Mouse (Mus musculus): ENCODE results near the gene Tmem26. TPM values are rescaled to one million over a fixed set of nuclear protein-coding genes. Genes with fewer than 3 reads are reported as not detected.

The Tmem26 gene
- 5.9 and 6.6 TPM in 2 replicates for polyA plus RNA-seq (2015; fragmentation: Nextera tagmentation; extraction: Ambion mirVana)

DNA sequence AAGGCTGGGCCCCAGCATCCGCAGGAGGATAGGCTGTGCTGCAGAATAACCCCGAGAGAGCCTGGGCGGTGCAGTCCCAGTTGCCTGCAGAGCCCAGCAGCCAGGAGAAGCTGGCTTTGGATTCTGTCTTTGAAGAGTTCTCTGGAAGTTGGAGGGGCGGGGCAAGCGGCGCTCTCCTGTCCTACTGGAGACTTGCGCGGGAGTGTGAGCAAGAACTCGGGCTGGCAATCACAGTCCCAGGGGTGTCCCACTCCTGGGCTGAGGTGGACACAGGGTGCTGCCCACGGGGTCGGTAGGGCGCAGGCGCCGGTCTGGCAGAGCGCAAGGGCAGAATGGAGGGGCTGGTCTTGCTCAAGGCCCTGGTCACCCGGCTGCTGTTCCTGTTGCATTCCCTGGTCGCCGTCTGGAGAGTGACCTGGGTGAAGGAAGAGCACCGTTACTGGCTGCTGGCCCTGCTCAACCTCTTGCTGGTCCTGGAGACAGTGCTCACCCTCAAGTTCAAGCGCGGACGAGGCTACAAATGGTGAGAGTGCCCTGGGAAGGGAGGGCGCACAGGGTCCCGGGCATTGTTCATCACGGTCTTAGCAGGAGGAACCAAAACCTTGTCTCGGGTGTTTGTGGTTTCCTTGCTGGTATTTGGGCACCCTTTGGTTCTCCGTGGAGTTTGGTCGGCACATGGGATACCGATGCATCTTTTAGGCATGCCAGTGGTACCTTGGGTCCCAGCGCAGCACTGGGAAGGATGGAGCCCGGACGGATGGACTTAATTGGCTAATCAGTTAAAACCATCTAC, at the start of gene Tmem26:
Gene Tmem26, plus strand, starts transcription at position 79 of the 793 bp plus-strand sequence.
- 1% methylated on average over 32 of the region's 32 CpGs for WGBS
- Histone ChIP-seq H3K4me3 (peak within 1 kb of the TSS; percentile 52), H3K9ac (peak within 1 kb of the TSS; percentile 73), H3K27me3 (peaks cover 11% of the 10 kb centered on the region), H3K36me3 (no peaks in the 10 kb centered on the region), H3K4me2 (peak within 1 kb of the TSS; percentile 87), H3K4me1 (replicated peaks) (peaks cover 16% of the 10 kb centered on the region), H3K9me3 (no peaks in the 10 kb centered on the region), H3K27ac (0 out of 2 replicates have a peak within 1 kb of the TSS, but pooled peaks have one; percentile 6)
- ATAC-seq (ENCODE audit: low FRiP score) = peak; percentile 63

DNA sequence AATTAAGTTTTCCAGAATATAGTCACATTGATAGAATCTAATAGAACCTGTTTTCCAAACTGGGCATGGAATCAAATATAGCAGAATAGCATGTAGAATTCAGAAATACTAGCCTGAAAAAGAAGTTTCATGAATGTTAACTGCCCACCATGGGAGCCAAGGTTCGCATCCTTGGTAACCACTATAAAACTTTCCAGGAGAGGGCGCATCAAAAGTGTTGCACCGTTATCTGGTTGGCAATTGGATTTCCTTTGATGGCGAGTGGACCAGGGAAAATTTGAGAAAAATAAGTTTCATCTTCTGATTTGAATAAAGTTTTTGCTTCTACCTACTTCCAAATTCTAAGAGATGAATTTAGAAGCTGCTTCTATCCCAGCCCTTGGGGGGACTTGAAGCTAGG, 44.8 kb upstream of the Tmem26 start:
- 77% methylated on average over 4 of the region's 4 CpGs for WGBS
- ATAC-seq (ENCODE audit: low FRiP score) = no peak
- H3K9me3 ChIP-seq = no peaks in the 10 kb centered on the region
- H3K9ac ChIP-seq = no peak overlapping the region
- H3K27me3 ChIP-seq = no peaks in the 10 kb centered on the region
- no peak overlapping the region for H3K27ac ChIP-seq
- no peaks in the 10 kb centered on the region for H3K4me1 ChIP-seq (replicated peaks)
- no peak overlapping the region for H3K4me2 ChIP-seq
- no peaks in the 10 kb centered on the region for H3K36me3 ChIP-seq
- no peak overlapping the region for H3K4me3 ChIP-seq

DNA sequence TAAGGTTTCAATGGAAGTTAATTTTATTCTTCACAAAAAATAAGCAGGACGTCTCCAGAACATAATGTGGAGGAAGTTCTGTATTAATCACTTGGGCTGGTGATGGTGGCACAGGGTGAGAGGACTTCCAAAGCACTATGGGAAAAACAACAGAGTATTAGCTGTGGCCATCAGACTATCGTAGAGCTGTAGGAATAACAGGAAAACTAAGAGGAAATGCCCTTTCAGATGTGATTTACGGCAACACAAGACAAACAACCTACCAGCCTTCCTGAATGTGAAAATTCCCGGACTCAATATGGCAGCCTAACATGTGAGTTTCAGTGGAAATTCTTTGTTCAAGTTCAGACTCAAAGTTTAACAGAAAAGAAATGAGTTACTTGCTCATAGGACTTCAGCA, 42.2 kb upstream of the Tmem26 start:
- Histone ChIP-seq H3K27ac (no peak overlapping the region), H3K36me3 (no peaks in the 10 kb centered on the region), H3K4me2 (no peak overlapping the region), H3K27me3 (no peaks in the 10 kb centered on the region), H3K9me3 (no peaks in the 10 kb centered on the region), H3K9ac (no peak overlapping the region), H3K4me3 (no peak overlapping the region), H3K4me1 (replicated peaks) (no peaks in the 10 kb centered on the region)
- ATAC-seq (ENCODE audit: low FRiP score) = no peak
- 87% methylated on average over 4 of the region's 4 CpGs for WGBS

DNA sequence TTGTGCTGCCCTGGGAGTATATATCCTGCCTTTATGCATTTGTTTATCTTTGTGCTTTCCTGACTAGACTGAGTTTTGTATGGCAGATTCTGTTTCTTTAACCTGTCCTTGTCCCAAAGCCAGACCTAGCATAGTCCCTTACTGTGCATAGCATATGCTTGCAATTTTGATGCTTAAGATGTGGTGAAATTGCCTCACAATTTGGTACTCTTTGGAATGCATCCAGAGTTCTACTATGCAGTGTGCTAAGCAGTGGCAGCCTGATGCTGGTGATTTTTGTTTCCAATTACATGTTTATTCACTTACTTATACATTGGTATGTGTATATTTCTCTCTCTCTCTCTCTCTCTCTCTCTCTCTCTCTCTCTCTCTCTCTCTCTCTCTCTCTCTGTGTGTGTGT, 37.9 kb upstream of the Tmem26 start:
- Histone ChIP-seq H3K9ac (no peak overlapping the region), H3K4me1 (replicated peaks) (no peaks in the 10 kb centered on the region), H3K9me3 (no peaks in the 10 kb centered on the region), H3K4me3 (no peak overlapping the region), H3K36me3 (no peaks in the 10 kb centered on the region), H3K27me3 (no peaks in the 10 kb centered on the region), H3K4me2 (no peak overlapping the region), H3K27ac (no peak overlapping the region)
- no peak for ATAC-seq (ENCODE audit: low FRiP score)

DNA sequence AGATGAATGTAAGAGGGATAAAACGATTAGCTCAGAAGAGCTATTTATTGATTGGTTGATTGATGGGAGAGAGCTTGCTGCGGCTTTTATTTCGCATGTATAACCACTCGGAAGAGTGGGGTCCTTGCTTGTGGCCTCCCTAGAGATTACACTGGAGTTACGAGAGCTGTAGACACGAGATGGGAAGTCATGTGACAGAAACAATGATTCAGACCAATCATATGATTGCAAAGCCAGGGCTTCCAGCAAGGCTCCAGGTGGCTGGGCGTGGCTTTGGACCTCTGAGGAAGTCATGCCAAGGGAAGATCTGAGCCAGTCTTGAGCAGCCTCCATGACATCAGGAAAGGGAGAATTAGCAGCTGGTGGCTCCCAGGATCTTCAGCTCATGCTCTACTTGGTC, 32.3 kb upstream of the Tmem26 start:
- Histone ChIP-seq H3K9ac (no peak overlapping the region), H3K4me3 (no peak overlapping the region), H3K27ac (no peak overlapping the region), H3K4me2 (no peak overlapping the region), H3K27me3 (no peaks in the 10 kb centered on the region), H3K4me1 (replicated peaks) (no peaks in the 10 kb centered on the region), H3K36me3 (no peaks in the 10 kb centered on the region), H3K9me3 (no peaks in the 10 kb centered on the region)
- 83% methylated on average over 7 of the region's 7 CpGs for WGBS
- no peak for ATAC-seq (ENCODE audit: low FRiP score)

DNA sequence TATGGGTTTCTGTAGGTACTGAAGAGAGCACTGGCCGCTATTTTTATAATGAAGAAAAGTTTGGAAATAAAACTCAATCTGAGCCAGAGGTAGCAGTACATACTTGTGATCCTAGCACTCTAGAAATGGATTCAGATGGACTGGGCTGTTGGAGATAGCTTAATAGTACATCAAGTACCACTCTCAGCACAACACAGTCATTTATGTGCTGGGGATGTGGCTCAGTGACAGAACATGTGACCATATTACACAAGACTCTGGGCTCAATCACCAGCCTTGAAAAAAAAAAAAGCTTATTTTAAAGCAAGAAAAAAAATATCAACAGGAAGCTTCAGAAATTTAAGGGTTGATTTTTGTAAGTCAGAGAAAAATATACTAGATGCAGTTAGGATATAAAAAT, 31.0 kb upstream of the Tmem26 start:
- H3K4me2 ChIP-seq = no peak overlapping the region
- 95% methylated on average over 1 of the region's 1 CpGs for WGBS

DNA sequence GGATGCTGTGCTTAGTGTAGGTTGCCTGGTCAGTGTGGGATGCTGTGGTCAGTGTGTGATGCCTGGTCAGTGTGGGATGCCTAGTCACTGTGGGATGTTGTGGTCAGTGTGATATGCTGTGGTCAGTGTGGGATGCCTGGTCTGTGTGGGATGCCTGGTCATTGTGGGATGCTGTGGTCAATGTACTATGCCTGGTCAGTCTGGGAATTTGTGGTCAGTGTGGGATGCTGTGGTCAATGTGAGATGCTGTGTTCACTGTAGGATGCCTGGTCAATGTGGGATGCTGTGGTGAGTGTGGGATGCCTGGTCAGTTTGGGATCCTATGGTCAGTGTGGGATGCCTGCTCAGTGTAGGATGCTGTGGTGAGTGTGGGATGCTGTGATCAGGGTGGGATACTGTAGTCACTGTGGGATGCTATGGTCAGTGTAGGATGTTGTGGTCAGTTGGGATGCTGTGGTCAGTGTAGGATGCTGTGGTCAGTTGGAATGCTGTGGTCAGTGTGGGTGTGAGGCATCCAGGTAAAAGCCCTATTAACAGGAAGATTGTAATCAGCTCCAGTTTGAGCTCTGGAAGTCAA, 27.6 kb upstream of the Tmem26 start:
- no peaks in the 10 kb centered on the region for H3K27me3 ChIP-seq
- no peak overlapping the region for H3K9ac ChIP-seq
- H3K4me2 ChIP-seq = no peak overlapping the region
- H3K4me1 ChIP-seq (replicated peaks) = no peaks in the 10 kb centered on the region
- no peak overlapping the region for H3K27ac ChIP-seq
- ATAC-seq (ENCODE audit: low FRiP score) = no peak
- no peaks in the 10 kb centered on the region for H3K36me3 ChIP-seq
- no peaks in the 10 kb centered on the region for H3K9me3 ChIP-seq
- H3K4me3 ChIP-seq = no peak overlapping the region

More for the DNA sequence above, 31.0 kb upstream of the Tmem26 start:
- no peaks in the 10 kb centered on the region for H3K9me3 ChIP-seq
- no peaks in the 10 kb centered on the region for H3K4me1 ChIP-seq (replicated peaks)
- no peaks in the 10 kb centered on the region for H3K27me3 ChIP-seq
- no peak overlapping the region for H3K27ac ChIP-seq
- no peak overlapping the region for H3K4me3 ChIP-seq
- H3K36me3 ChIP-seq = no peaks in the 10 kb centered on the region
- no peak for ATAC-seq (ENCODE audit: low FRiP score)
- H3K9ac ChIP-seq = no peak overlapping the region

DNA sequence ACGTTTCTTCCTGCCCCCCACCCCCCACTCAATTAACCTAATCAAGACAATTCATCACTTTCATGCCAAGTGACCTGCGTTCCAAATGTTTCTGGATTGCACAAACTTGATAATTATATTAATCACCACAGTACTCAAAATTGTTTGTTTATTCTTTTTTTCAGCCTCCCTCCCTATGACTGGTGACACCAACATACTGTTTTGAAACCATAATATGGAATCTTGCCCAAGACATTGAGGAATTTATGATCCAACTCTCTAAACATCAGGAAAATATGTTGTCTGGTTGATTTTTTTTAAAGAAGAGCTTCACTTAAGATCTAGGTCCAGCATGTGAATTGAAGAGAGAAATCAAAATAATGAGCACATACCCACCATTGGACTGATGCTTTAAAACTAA, 19.2 kb upstream of the Tmem26 start:
- H3K36me3 ChIP-seq = no peaks in the 10 kb centered on the region
- ATAC-seq (ENCODE audit: low FRiP score) = no peak
- no peak overlapping the region for H3K4me3 ChIP-seq
- 86% methylated on average over 2 of the region's 2 CpGs for WGBS
- H3K27ac ChIP-seq = no peak overlapping the region
- no peak overlapping the region for H3K9ac ChIP-seq
- no peaks in the 10 kb centered on the region for H3K4me1 ChIP-seq (replicated peaks)
- H3K9me3 ChIP-seq = no peaks in the 10 kb centered on the region
- no peaks in the 10 kb centered on the region for H3K27me3 ChIP-seq
- no peak overlapping the region for H3K4me2 ChIP-seq

DNA sequence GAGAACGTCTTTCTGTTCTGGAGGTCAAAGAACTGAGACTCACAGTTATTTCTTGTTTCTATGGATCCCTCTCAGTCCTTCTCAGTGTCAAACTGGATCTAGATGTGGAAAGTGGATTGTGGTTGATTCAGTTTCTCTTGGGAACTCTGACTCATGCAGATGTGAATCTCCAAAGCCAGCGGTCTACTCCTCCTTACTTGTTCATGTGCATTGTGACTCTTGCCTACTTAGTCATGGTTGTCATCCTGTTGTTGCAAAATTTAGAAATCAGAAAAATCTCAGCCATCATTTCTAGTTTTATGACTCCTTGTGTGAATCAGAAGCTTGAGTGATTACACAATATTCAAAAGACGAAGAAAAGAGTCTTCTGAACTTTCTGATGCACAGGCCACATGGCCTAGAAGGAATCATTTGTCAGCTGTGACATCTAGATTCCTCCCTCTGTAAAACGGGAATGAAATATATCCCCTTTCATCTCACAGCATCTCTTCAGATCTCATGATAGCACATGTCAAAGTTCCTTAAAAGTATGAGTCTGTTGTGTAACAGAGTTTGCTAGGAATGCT, 17.9 kb upstream of the Tmem26 start:
- Histone ChIP-seq H3K27ac (no peak overlapping the region), H3K4me2 (no peak overlapping the region), H3K36me3 (no peaks in the 10 kb centered on the region), H3K9ac (no peak overlapping the region), H3K4me3 (no peak overlapping the region), H3K9me3 (no peaks in the 10 kb centered on the region), H3K27me3 (no peaks in the 10 kb centered on the region), H3K4me1 (replicated peaks) (no peaks in the 10 kb centered on the region)
- no peak for ATAC-seq (ENCODE audit: low FRiP score)
- 90% methylated on average over 4 of the region's 4 CpGs for WGBS

DNA sequence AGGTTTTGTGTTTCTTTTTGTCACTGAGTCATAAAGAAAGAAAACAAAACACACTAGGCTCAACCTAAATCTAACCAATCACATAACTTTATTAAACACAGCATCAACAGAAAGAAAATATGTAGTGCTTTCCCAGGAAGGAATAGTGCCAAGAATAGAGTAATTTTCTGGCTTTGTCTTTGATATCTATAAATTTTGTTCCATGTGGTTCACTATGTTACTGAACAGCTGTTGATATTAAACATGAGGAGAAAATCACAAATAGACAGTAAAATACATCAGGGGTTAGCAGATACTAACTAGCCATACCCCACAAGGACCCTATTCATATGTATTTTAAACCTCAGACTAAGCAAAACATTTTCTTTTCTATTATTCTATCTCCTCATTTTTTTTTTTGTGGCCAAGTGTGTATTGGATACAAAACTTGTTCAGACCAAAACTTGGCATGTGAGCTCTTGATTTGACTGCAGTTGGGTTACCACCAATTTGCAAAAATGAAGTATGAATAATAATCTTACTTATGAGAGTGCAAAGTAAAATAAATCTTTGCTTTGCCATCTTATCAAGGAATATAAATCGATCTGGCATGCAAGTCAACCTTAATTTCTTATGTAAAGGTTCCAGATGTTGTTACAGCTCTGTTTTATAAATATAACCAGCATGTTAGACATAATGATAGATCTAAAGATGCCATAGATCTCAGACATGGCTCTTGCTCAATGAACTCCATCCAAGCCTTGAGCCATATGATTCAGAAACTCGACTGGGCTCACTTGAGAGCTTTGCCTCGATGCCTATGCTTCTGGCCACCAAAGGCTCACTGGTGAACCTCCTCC, 16.2 kb upstream of the Tmem26 start:
- Histone ChIP-seq H3K9me3 (no peaks in the 10 kb centered on the region), H3K36me3 (no peaks in the 10 kb centered on the region), H3K27me3 (no peaks in the 10 kb centered on the region), H3K4me1 (replicated peaks) (no peaks in the 10 kb centered on the region), H3K4me2 (no peak overlapping the region), H3K27ac (no peak overlapping the region), H3K9ac (no peak overlapping the region), H3K4me3 (no peak overlapping the region)
- no peak for ATAC-seq (ENCODE audit: low FRiP score)
- 85% methylated on average over 3 of the region's 3 CpGs for WGBS

DNA sequence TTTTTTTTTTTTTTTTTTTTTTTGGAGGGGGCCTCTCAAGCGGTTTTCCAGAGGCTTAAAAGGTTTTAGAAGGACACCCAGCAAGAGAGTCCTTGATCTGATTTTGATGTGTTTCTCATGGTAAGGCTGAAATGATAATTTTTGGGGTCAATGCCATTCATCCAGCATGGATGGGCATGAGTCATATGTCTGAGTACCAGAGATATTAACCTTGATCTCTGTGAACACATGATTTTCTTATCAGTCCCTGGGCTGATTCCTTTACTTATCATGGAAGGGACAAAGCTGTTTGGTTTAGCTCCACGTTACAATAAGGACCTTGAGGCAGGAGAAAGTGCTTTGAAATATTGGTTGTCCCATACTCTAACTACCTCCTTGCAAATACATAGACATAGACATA, 10.5 kb upstream of the Tmem26 start:
- H3K27ac ChIP-seq = no peak overlapping the region
- H3K27me3 ChIP-seq = no peaks in the 10 kb centered on the region
- no peak overlapping the region for H3K4me2 ChIP-seq
- no peaks in the 10 kb centered on the region for H3K4me1 ChIP-seq (replicated peaks)
- H3K9ac ChIP-seq = no peak overlapping the region
- ATAC-seq (ENCODE audit: low FRiP score) = no peak
- WGBS = 80% methylated on average over 2 of the region's 2 CpGs
- no peaks in the 10 kb centered on the region for H3K9me3 ChIP-seq
- no peak overlapping the region for H3K4me3 ChIP-seq
- H3K36me3 ChIP-seq = no peaks in the 10 kb centered on the region

DNA sequence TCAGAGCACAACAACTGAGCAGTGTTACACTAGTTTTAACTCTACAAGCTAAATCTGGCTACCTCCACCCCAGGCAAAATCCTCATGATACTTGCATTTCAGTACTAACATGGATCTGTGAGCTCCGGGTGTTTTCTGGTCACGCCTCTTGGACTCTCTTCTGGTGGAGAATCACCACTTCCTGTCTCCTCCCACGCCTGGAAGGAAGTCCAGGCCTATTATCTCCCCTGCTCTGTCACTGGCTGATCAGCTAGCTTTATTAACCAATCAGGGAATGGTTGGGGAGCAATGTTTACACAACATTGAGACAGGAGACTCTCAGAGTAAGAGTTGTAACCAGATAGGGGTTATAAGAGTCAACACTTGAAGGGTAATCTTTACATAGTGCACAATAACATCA, 9.1 kb upstream of the Tmem26 start:
- Histone ChIP-seq H3K4me2 (no peak overlapping the region), H3K9me3 (no peaks in the 10 kb centered on the region), H3K4me1 (replicated peaks) (no peaks in the 10 kb centered on the region), H3K9ac (no peak overlapping the region), H3K4me3 (no peak overlapping the region), H3K36me3 (no peaks in the 10 kb centered on the region), H3K27ac (no peak overlapping the region), H3K27me3 (no peaks in the 10 kb centered on the region)
- WGBS = 83% methylated on average over 3 of the region's 3 CpGs
- no peak for ATAC-seq (ENCODE audit: low FRiP score)
